Comparison of ENCODE assay signal across 19 mouse cellular contexts in genomic region chr13:49154621-49155020, GRCm38 (mm10). TPM values are rescaled to one million over a fixed set of nuclear protein-coding genes. Genes with fewer than 3 reads are reported as not detected.
"Had no signal": no experiment of that assay in that cellular context is flagged by ENCODE, and none has a peak within 500 bp of the region (broad histone marks: within the 10 kb centered on the region; RNA-seq: fewer than 3 reads in every experiment).

No protein-coding gene starts in this region.

- ATAC-seq: intestine, postnatal 0 days had no signal

- H3K9ac ChIP-seq: liver, embryonic 13.5 days; neural tube, embryonic 12.5 days; neural tube, embryonic 15.5 days; stomach, embryonic 15.5 days had no signal

- DNase-seq: layer of hippocampus, adult 9-11 months; layer of hippocampus, postnatal 36 days; liver, embryonic 13.5 days; lung, adult 2 months; lung, postnatal 14 days; lung, postnatal 4 days; midbrain, embryonic 14.5 days; right cerebral cortex, adult 18-20 months; right cerebral cortex, postnatal 25 days; spleen, adult 18-20 months; thymus, postnatal 25 days had no signal

- H3K4me1 ChIP-seq: liver, embryonic 13.5 days; neural tube, embryonic 12.5 days; stomach, embryonic 15.5 days had no signal

- H3K27ac ChIP-seq: layer of hippocampus, adult 2 months; left cerebral cortex, adult 2 months; liver, embryonic 13.5 days; neural tube, embryonic 12.5 days; neural tube, embryonic 15.5 days; stomach, embryonic 15.5 days had no signal

- H3K36me3 ChIP-seq: liver, embryonic 13.5 days; neural tube, embryonic 12.5 days; neural tube, embryonic 15.5 days; stomach, embryonic 15.5 days had no signal

- H3K4me3 ChIP-seq: layer of hippocampus, adult 2 months; left cerebral cortex, adult 2 months; liver, embryonic 13.5 days; neural tube, embryonic 12.5 days; neural tube, embryonic 15.5 days; stomach, embryonic 15.5 days had no signal

- H3K4me2 ChIP-seq: liver, embryonic 13.5 days; midbrain, embryonic 11.5 days; neural tube, embryonic 12.5 days; neural tube, embryonic 15.5 days; stomach, embryonic 15.5 days had no signal

- H3K9me3 ChIP-seq: liver, embryonic 13.5 days; neural tube, embryonic 15.5 days; stomach, embryonic 15.5 days had no signal

- H3K27me3 ChIP-seq: neural tube, embryonic 12.5 days; stomach, embryonic 15.5 days had no signal

RNA-seq across cellular contexts. Expression of gene Wnk2, which starts 6.8 kb away (rescaled TPM):
- total RNA-seq: megakaryocyte progenitor cell, adult 5-6 weeks had no signal
